Mouse (Mus musculus) kidney, embryonic 15.5 days (tissue): Measurements from ENCODE around the gene Acad11. TPM values are rescaled to one million over a fixed set of nuclear protein-coding genes. Genes with fewer than 3 reads are reported as not detected.

ENCODE experiments used
- ATAC-seq: fragments of 200-750 bp; cut with Nextera tagmentation; replicated peaks from 2 replicates; pipeline ENCODE4 v1.8.0; 2017; ENCODE audit warnings: moderate TSS enrichment; ENCODE audit not compliant: low FRiP score
- H3K27ac ChIP-seq: fragments of 300-500 bp; sonication (generic); 2 replicates; pipeline ENCODE4 v1.5.1; 2015; ENCODE audit warnings: mild to moderate bottlenecking, inconsistent platforms
- H3K27me3 ChIP-seq: fragments of 300-500 bp; sonication (generic); 2 replicates; pipeline ENCODE4 v1.6.1; 2015; ENCODE audit warnings: inconsistent platforms
- H3K36me3 ChIP-seq: fragments of 300-500 bp; sonication (generic); 2 replicates; pipeline ENCODE4 v1.6.1; 2015; ENCODE audit warnings: inconsistent platforms
- H3K4me1 ChIP-seq: fragments of 300-500 bp; sonication (generic); 2 replicates; pipeline ENCODE4 v1.6.1; 2015; ENCODE audit warnings: inconsistent platforms
- H3K4me2 ChIP-seq: fragments of 300-500 bp; sonication (generic); 2 replicates; pipeline ENCODE4 v1.6.1; 2015; ENCODE audit warnings: moderate library complexity, mild to moderate bottlenecking, inconsistent platforms
- H3K4me3 ChIP-seq: fragments of 300-500 bp; sonication (generic); replicated peaks from 2 replicates; pipeline ENCODE4 v1.5.1; 2015; ENCODE audit warnings: mild to moderate bottlenecking, inconsistent platforms
- H3K9ac ChIP-seq: fragments of 300-500 bp; sonication (generic); 2 replicates; pipeline ENCODE4 v1.6.1; 2015; ENCODE audit warnings: mild to moderate bottlenecking, inconsistent platforms
- H3K9me3 ChIP-seq: fragments of 300-500 bp; sonication (generic); replicated peaks from 2 replicates; pipeline ENCODE4 v1.6.1; 2016; ENCODE audit warnings: inconsistent platforms
- WGBS: fragments of 180-500 bp; shearing (Covaris S2); methylation state at CpG from one replicate; pipeline ENCODE4 v1.1.7; 2015; ENCODE audit warnings: mixed read lengths; 5-methylcytosine and 5-hydroxymethylcytosine counted together
- polyA plus RNA-seq: library from polyadenylated mRNA; unstranded; fragments of >200 nt; fragmentation: Nextera tagmentation; extraction: Ambion mirVana; gene quantifications from 2 replicates; pipeline ENCODE4 v1.2.1, GENCODE M21; 2015

The Acad11 gene
- polyA plus RNA-seq, 1 experiment from 2014 or later, result 11.8 TPM

GRCm38 (mm10) chr9:104156506-104156905, 93.3 kb downstream of the Acad11 start:
- no peaks in the 10 kb centered on the region for H3K27me3 ChIP-seq
- H3K4me3 ChIP-seq, result no peak overlapping the region
- H3K9ac ChIP-seq, result no peak overlapping the region
- WGBS, result 94% methylated on average over 8 of the region's 8 CpGs
- no peaks in the 10 kb centered on the region for H3K9me3 ChIP-seq
- no peak for ATAC-seq
- H3K36me3 ChIP-seq, result peaks cover 98% of the 10 kb centered on the region
- no peaks in the 10 kb centered on the region for H3K4me1 ChIP-seq
- no peak overlapping the region for H3K4me2 ChIP-seq
- H3K27ac ChIP-seq, result no peak overlapping the region

- Histone ChIP-seq H3K36me3 (peaks cover 98% of the 10 kb centered on the region), H3K4me2 (no peak overlapping the region), H3K4me3 (no peak overlapping the region), H3K27me3 (no peaks in the 10 kb centered on the region), H3K9ac (no peak overlapping the region), H3K9me3 (no peaks in the 10 kb centered on the region), H3K27ac (no peak overlapping the region), H3K4me1 (no peaks in the 10 kb centered on the region)
- no peak for ATAC-seq
- 86% methylated on average over 7 of the region's 7 CpGs for WGBS
These were observed 94.1 kb downstream of the Acad11 start for GRCm38 (mm10) chr9:104157291-104157690.

GRCm38 (mm10) chr9:104161117-104161516, 97.9 kb downstream of the Acad11 start:
- WGBS, result 80% methylated on average over 7 of the region's 7 CpGs
- no peak for ATAC-seq
- no peaks in the 10 kb centered on the region for H3K4me1 ChIP-seq
- no peak overlapping the region for H3K9ac ChIP-seq
- no peak overlapping the region for H3K4me3 ChIP-seq
- no peak overlapping the region for H3K27ac ChIP-seq
- H3K4me2 ChIP-seq, result no peak overlapping the region
- no peaks in the 10 kb centered on the region for H3K9me3 ChIP-seq
- no peaks in the 10 kb centered on the region for H3K27me3 ChIP-seq
- H3K36me3 ChIP-seq, result peaks cover 96% of the 10 kb centered on the region

GRCm38 (mm10) chr9:104164194-104164593, 101.0 kb downstream of the Acad11 start:
- 87% methylated on average over 5 of the region's 5 CpGs for WGBS
- H3K9ac ChIP-seq, result no peak overlapping the region
- H3K4me1 ChIP-seq, result no peaks in the 10 kb centered on the region
- no peak for ATAC-seq
- H3K9me3 ChIP-seq, result no peaks in the 10 kb centered on the region
- H3K4me2 ChIP-seq, result no peak overlapping the region
- H3K27me3 ChIP-seq, result no peaks in the 10 kb centered on the region
- H3K27ac ChIP-seq, result no peak overlapping the region
- H3K4me3 ChIP-seq, result no peak overlapping the region
- H3K36me3 ChIP-seq, result peaks cover 91% of the 10 kb centered on the region

- Histone ChIP-seq H3K4me2 (no peak overlapping the region), H3K4me1 (no peaks in the 10 kb centered on the region), H3K27ac (no peak overlapping the region), H3K9ac (no peak overlapping the region), H3K27me3 (no peaks in the 10 kb centered on the region), H3K4me3 (no peak overlapping the region), H3K9me3 (no peaks in the 10 kb centered on the region), H3K36me3 (peaks cover 90% of the 10 kb centered on the region)
- no peak for ATAC-seq
- 87% methylated on average over 5 of the region's 5 CpGs for WGBS
These were observed 102.7 kb downstream of the Acad11 start for GRCm38 (mm10) chr9:104165926-104166325.

GRCm38 (mm10) chr9:104169986-104170385, 106.8 kb downstream of the Acad11 start:
- Histone ChIP-seq H3K9ac (no peak overlapping the region), H3K27ac (no peak overlapping the region), H3K36me3 (peaks cover 88% of the 10 kb centered on the region), H3K4me2 (no peak overlapping the region), H3K9me3 (no peaks in the 10 kb centered on the region), H3K4me1 (no peaks in the 10 kb centered on the region), H3K27me3 (no peaks in the 10 kb centered on the region), H3K4me3 (no peak overlapping the region)
- no peak for ATAC-seq
- WGBS, result 90% methylated on average over 10 of the region's 10 CpGs

- WGBS, result 81% methylated on average over 6 of the region's 6 CpGs
- Histone ChIP-seq H3K27me3 (no peaks in the 10 kb centered on the region), H3K27ac (no peak overlapping the region), H3K4me3 (no peak overlapping the region), H3K9me3 (no peaks in the 10 kb centered on the region), H3K4me1 (no peaks in the 10 kb centered on the region), H3K36me3 (peaks cover 90% of the 10 kb centered on the region), H3K9ac (no peak overlapping the region), H3K4me2 (no peak overlapping the region)
- ATAC-seq, result no peak
These were observed 108.5 kb downstream of the Acad11 start for GRCm38 (mm10) chr9:104171651-104172050.

GRCm38 (mm10) chr9:104172342-104172741, 109.2 kb downstream of the Acad11 start:
- Histone ChIP-seq H3K4me3 (no peak overlapping the region), H3K9ac (no peak overlapping the region), H3K9me3 (no peaks in the 10 kb centered on the region), H3K4me2 (no peak overlapping the region), H3K27me3 (no peaks in the 10 kb centered on the region), H3K4me1 (no peaks in the 10 kb centered on the region), H3K27ac (0 out of 2 replicates have a peak overlapping the region, but pooled peaks have one; percentile 45), H3K36me3 (peaks cover 90% of the 10 kb centered on the region)
- ATAC-seq, result no peak
- WGBS, result 79% methylated on average over 6 of the region's 6 CpGs

Other genes starting within 250 kb of the Acad11 start
- 5.9 and 6.7 TPM in 2 replicates for gene Nphp3, start 60.8 kb upstream of the Acad11 start, polyA plus RNA-seq
- gene Gm28305, start 22.7 kb upstream of the Acad11 start, polyA plus RNA-seq, result not detected in 2 replicates
- 47.8 and 50.3 TPM in 2 replicates for gene Uba5, start 243 bp upstream of the Acad11 start, polyA plus RNA-seq
- gene Ackr4, start 63.6 kb downstream of the Acad11 start, polyA plus RNA-seq, result 1.8 and 3.1 TPM in 2 replicates
- gene Dnajc13, start 199.6 kb downstream of the Acad11 start, polyA plus RNA-seq, result 19.9 and 23.0 TPM in 2 replicates